Mouse (Mus musculus) left cerebral cortex, adult 11 months (tissue): ENCODE results near the gene Ppp5c.
A peak's percentile ranks its signal among the peaks of the same experiment; 100 is the strongest.

ENCODE experiments used
- DNase-seq: peaks from one replicate; pipeline ENCODE4 v3.0.0; 2022; ENCODE audit warnings: low spot score

Gene Ppp5c

GRCm38 (mm10) chr7:17017036-17017435 is 10.7 kb downstream of the Ppp5c start:
- peak; percentile 91 for DNase-seq

- no peak for DNase-seq
These were observed 12.3 kb downstream of the Ppp5c start for GRCm38 (mm10) chr7:17015381-17015780.

GRCm38 (mm10) chr7:17011909-17012590 is 15.7 kb downstream of the Ppp5c start:
- no peak for DNase-seq

- DNase-seq, result no peak
These were observed 17.7 kb downstream of the Ppp5c start for GRCm38 (mm10) chr7:17010010-17010347.

- no peak for DNase-seq
These were observed 18.3 kb downstream of the Ppp5c start for GRCm38 (mm10) chr7:17009326-17010009.

- no peak for DNase-seq
These were observed 20.4 kb downstream of the Ppp5c start for GRCm38 (mm10) chr7:17007300-17007699.

- no peak for DNase-seq
These were observed 23.0 kb downstream of the Ppp5c start for GRCm38 (mm10) chr7:17004716-17005115.

- no peak for DNase-seq
These were observed 24.3 kb downstream of the Ppp5c start for GRCm38 (mm10) chr7:17003230-17003960.

GRCm38 (mm10) chr7:17002375-17003195 is 25.1 kb downstream of the Ppp5c start:
- peak; percentile 74 for DNase-seq

GRCm38 (mm10) chr7:16999650-17000049 is 28.1 kb downstream of the Ppp5c start:
- DNase-seq, result peak; percentile 79

GRCm38 (mm10) chr7:16999233-16999632 is 28.5 kb downstream of the Ppp5c start:
- no peak for DNase-seq

- DNase-seq, result no peak
These were observed 32.4 kb downstream of the Ppp5c start for GRCm38 (mm10) chr7:16995345-16995744.

GRCm38 (mm10) chr7:16994400-16994799 is 33.3 kb downstream of the Ppp5c start:
- DNase-seq, result no peak

GRCm38 (mm10) chr7:16993651-16994399 is 33.9 kb downstream of the Ppp5c start:
- no peak for DNase-seq

GRCm38 (mm10) chr7:16992451-16992807 is 35.3 kb downstream of the Ppp5c start, which contains the start of gene Ccdc8:
Ccdc8 (plus strand) TSS chr7:16992708.
- DNase-seq, result no peak

GRCm38 (mm10) chr7:16991681-16992450 is 35.9 kb downstream of the Ppp5c start:
- DNase-seq, result no peak

GRCm38 (mm10) chr7:16990006-16990744 is 37.5 kb downstream of the Ppp5c start:
- no peak for DNase-seq

- DNase-seq, result no peak
These were observed 39.3 kb downstream of the Ppp5c start for GRCm38 (mm10) chr7:16988405-16988804.

GRCm38 (mm10) chr7:16987541-16988149 is 40.1 kb downstream of the Ppp5c start:
- DNase-seq, result no peak
